Mouse (Mus musculus): ENCODE measurements around the gene Dpm2.

The Dpm2 gene

DNA sequence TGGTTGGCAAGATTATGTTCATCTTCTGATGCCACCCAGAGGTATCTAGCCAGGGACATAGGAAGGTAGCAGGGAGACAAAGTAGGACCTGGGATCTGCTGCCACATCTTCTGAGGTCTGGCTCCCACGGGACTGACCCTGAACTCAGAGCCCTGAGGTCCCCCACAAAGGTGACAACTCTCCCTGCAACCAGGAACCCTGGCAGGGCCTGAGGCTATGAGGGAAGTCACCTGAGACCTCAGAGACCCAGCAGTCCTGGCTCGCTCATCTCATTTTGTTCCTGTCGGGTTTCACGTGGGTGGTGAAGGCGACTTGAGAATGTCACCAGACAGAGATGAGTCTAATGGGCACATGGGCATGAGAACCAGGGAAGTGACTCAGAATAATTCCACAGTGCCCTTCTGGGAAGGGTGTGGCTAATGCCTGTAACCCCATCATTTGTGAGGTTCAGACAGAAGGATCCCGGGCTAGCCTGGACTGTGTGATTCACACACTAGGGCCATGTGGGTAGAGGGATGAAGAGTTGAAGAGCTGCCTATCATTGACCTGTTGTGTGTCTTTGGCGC lies 14.6 kb downstream of the Dpm2 start:
- no peak for DNase-seq (ENCODE audit: low spot score)

GRCm38 (mm10) chr2:32586871-32587351 lies 16.3 kb downstream of the Dpm2 start, which contains the start of gene St6galnac4:
Gene St6galnac4 (plus strand): TSS chr2:32587095.
- DNase-seq (ENCODE audit: low spot score): peak; percentile 86

DNA sequence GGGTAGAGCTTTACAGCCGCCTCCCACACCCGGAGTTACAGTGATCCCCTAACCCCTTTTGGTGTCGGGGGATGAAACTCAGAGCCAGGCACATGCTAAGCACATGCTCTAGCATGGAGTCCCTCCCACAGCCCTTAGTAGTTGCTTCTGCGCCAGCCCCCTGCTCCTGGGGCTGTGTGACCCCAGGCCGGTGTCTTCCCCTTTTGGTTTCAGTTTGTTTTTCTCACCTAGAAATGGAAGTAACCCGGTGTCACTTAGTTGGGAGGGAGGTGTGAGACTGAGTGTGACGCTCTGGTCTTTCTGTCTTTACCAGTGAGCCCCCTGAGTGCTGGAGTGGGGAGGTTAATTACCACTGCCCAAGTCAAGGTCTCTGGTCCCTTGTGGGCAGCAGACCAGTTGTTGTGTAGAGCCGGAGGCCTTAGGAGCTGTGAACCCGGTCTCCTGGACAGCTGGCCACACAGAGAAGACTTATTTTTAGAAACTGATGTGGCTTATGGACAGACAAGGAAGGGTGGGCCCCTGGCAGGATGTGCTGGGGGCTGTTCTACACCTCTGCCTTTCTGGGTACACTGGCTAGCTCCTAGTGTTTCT lies 17.2 kb downstream of the Dpm2 start:
- DNase-seq (ENCODE audit: low spot score): no peak

- no peak for DNase-seq (ENCODE audit: low spot score)
Measured at GRCm38 (mm10) chr2:32589213-32589795, 18.6 kb downstream of the Dpm2 start.

GRCm38 (mm10) chr2:32590224-32590623 lies 19.6 kb downstream of the Dpm2 start:
- no peak for DNase-seq (ENCODE audit: low spot score)

GRCm38 (mm10) chr2:32591249-32591648 lies 20.6 kb downstream of the Dpm2 start:
- DNase-seq (ENCODE audit: low spot score): no peak

GRCm38 (mm10) chr2:32596725-32597124 lies 26.1 kb downstream of the Dpm2 start:
- DNase-seq (ENCODE audit: low spot score): peak; percentile 71

DNA sequence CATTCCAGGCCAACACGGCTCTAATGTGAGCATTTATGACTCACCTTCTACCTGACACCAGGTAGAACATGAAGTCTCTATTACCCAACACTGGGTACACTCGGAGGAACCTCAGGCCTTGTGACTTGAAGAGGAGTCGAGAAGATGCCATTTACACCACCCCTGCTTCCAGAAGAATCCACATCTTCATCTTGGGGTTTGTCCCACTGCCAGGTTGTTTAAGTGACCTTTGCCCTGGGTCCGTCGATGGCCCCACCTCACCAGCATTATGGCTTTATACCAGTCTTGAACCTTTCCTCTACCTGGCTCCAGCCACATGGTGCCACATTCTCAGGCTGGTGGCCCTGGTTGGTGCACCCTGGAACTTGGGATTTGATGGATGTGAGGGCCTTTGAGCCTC lies 26.6 kb downstream of the Dpm2 start:
- no peak for DNase-seq (ENCODE audit: low spot score)

DNA sequence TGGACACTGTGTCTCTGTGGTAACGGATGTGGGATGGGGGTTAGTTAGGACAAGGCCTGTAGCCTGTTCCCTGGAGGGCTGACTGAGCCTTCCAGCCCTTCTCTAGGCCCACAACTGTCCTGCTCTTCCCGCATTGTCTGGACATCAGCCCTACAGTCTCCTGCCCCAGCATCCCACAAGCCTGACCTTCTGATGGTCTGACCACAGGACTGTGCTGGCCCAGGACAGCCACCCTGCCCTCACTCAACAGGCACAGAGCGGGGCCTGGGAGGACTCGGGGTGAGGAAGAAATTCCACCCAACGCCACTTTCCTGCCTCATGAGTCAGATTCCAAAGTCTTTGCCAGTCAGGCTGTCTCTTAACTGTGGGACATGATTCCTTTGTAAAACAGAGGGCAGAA lies 27.0 kb downstream of the Dpm2 start:
- DNase-seq (ENCODE audit: low spot score): no peak

DNA sequence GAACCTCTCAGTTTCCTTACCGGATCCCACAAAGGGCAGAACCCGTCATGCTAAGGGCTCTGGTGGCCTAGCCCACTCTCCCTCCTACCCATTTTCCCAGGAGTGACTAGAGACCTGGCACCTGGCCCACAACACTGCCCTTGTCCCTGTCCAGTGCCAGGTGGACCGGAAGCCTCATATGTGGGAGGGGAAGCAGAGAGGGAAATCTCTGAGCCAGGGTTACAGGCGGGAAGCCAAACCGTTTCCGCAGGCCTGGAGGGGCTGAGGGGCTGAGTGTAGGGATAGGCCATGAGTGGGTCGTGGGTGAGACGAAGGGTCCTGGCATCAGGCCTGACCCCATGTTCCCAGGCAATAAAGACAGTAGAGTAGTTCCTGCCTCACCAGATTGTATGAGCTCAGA lies 27.8 kb downstream of the Dpm2 start:
- no peak for DNase-seq (ENCODE audit: low spot score)

DNA sequence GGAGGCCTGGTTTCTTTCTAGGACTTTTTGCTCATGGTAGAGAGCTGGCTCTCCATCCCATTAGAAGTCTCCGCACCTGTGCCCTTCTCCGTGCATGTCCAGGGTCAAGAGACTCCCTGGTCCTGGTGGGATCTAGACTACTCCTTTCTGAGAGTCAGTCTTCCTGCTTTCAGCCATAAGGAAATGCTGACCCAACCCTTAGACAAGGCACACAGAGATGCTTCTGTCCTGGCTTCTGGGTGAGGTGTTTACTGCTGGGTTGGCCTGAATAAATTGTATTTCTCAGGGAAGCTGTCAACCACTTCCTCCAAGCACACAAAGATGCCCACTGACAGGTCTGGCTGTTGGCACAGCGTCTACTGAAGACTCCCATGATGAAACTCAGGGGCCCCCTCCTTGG lies 28.8 kb downstream of the Dpm2 start, which contains the start of gene St6galnac6:
TSS of gene St6galnac6 (plus strand) at position 301 of the 400 bp plus-strand sequence.
- no peak for DNase-seq (ENCODE audit: low spot score)

GRCm38 (mm10) chr2:32601417-32602065 lies 30.9 kb downstream of the Dpm2 start:
- DNase-seq (ENCODE audit: low spot score): no peak

DNA sequence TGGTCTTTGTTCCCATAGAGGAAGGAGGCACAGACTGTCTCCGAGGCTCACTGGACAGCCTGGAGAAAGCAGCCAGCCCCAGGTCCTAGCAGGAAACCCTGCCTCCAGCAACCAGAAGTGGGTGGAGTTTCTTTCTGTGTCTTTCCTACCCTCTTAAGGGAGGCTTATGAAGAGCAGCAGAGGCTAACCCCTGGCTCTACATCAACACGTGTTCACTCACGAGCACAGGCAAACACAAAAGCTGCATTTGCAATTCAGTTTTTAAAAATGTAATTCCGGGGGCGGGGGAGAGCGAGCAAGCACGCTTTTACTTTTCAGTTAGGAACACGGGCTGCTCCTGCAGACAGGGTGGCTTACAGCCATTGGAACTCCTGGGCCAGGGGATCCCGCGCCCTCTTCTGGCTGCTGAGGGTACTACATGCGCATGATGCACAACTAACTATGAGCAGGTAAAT lies 32.0 kb downstream of the Dpm2 start:
- DNase-seq (ENCODE audit: low spot score): peak; percentile 61

DNA sequence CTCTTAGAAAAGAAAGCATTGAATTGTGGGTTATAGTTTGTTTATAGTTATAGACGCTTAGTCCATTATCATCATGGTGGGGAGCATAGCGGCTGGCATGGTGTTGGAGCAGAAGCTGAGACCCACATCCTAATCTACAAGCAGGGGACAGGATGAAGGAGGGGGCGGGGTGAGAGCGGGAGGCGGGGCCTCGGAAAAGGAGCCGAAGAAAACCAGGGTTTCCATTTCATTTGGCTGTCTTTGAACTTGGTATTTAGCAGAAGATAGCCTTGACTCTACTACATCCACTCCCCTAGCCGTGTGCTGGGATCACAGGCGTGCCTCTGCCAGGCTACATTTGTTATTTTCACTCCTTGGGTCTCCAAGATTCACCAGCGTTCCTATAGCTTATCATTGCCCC lies 34.0 kb downstream of the Dpm2 start:
- DNase-seq (ENCODE audit: low spot score): no peak

DNA sequence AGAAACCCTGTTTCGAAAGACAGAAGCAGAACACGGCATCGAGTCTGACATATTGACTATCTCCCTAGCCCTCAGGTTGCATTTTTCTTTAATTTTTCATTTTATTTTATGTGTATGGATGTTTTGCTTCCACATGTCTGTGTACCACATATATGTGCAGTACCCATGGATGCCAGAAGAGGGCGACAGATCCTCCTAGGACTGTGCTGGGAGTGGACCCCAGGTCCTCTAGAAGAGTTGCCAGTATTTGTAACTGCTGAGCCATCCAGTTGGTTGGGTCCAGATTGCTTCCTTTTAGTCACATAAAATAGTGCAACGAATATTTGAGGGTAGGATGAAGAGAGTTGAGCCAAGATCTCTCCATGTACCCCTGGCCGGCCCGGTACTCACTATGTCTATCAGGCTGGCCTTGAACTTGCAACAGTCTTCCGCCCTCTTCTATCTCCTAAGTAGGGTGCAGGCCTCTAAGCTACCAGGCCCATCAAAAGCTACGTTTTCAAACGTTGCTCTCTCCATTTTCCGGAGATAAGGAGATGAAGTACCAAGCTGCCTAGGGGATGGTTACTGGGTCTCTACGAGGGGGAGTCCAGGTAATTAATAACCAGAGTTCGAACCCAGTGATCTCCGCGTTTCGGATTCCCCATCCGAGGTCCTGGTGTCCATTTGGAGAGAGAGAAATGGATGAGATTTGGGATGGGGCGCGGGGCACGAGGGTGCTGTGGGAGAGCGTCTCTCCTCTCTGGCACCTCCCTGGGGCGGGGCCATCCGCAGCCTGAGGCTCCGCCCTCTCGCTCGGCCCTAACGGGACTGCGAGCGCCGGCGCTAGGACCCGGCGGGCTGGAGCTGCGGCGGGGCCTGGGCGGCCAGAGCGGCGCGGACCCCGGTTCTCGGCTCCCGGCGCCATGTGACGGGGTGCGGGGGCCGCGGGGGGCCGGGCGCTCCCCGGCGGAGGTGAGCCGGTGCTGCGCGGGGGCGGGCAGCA lies 35.8 kb downstream of the Dpm2 start:
- DNase-seq (ENCODE audit: low spot score): peak; percentile 73

- DNase-seq (ENCODE audit: low spot score): no peak
Measured at GRCm38 (mm10) chr2:32607262-32607947, 36.7 kb downstream of the Dpm2 start.

DNA sequence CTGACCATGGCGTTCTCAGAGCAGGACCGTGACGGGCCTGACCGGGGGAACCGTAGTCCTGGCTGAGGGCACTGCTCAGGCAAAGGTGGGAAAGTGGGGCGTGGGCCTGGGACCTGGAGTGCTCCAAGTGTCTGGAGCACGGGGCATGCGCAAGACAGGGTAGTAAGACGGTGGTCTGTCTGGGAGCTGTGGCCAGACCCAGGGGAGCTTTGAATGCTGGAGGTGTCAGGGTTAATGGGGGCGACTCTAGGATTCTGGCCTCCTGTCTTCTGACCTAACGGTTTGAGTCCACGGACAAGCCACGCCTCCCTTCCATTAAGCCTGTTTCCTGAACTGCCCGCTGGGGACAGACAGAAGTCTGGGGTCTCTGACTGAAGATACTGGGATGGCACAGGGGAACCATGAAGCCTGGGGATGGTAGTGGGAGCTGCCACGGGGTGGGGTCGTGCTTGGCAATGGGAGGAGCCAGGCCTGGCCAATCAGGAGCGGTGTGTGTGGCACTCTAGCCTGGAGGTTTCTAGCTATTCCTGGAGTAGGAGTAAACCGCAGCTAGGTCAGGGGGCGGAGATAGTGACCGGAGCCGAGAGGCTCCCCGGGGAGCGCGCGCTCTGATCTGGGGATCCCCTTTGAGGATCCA lies 37.6 kb downstream of the Dpm2 start:
- DNase-seq (ENCODE audit: low spot score): peak; percentile 80

GRCm38 (mm10) chr2:32608778-32609435 lies 38.2 kb downstream of the Dpm2 start:
- DNase-seq (ENCODE audit: low spot score): no peak

DNA sequence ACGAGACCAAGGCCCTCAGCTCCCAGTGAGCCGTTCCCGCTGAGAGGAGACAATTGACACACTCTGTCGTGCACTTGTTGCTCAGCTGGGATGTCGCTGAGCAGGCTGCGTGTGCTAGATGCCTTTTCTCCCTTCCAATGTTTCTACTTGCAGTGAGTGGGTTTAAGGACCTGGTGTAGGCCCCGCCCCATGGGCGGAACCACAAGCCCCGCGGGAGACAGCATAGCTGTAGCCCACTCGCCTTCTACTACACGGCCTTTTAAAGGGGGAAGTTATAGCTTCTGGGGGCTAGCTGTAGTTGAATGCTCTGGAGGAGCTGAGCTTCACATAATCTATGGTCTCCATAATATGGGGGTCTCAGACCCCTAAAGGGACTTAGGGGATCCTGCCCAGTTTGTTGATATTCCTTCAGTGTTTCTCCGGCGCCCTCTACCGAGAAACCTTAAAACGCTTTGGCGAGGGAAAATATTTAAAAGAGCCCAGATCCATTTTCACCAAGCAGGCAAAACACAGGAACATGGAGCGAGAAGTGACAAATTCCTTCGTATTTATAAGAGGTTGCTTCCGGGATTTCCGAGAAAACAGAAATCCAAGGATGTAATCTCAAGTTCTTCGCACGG lies 40.1 kb downstream of the Dpm2 start:
- no peak for DNase-seq (ENCODE audit: low spot score)

DNA sequence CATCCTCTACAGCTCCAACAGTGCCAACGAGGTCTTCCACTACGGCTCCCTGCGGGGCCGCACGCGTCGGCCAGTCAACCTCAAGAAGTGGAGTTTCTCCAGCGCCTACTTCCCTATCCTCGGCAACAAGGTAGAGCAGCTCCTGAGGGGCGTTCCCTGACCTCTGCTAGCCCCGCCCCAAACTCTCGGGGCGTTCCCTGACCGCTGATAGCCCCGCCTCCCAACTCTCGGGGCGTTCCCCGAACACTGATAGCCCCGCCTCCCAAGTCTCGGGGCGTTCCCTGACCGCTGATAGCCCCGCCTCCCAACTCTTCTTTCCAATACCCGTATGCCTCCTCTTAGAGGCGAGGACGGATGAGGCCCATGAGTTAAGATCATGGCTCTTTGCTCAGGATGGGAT lies 41.6 kb downstream of the Dpm2 start:
- no peak for DNase-seq (ENCODE audit: low spot score)
